Mouse (Mus musculus): ENCODE results near the gene Plpp1.
A peak's percentile ranks its signal among the peaks of the same experiment; 100 is the strongest.

Gene Plpp1

DNA sequence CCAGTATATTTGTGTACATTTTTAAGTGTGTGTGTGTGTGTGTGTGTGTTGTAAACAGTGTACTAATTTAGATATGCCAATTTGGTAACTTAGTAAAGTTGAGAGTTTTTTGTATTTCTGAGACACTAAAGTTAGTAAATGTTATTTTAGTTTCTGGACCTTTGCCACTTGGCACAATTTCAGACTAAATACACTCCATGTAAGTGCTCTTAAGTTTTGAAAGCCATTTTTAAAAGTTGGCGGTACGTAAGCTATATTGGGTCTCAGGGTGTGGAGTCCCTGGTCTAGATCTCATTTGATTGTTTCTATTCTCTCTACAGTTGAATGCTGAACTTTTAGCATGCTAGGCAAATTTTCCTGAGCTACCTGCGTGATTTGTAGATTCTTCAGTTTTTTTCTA lies 17.5 kb downstream of the Plpp1 start:
- DNase-seq (ENCODE audit: low read depth), result no peak

GRCm38 (mm10) chr13:112822413-112822812 lies 21.8 kb downstream of the Plpp1 start:
- DNase-seq (ENCODE audit: low read depth), result no peak

- no peak for DNase-seq (ENCODE audit: low read depth)
Measured at GRCm38 (mm10) chr13:112823236-112823910, 22.8 kb downstream of the Plpp1 start.

DNA sequence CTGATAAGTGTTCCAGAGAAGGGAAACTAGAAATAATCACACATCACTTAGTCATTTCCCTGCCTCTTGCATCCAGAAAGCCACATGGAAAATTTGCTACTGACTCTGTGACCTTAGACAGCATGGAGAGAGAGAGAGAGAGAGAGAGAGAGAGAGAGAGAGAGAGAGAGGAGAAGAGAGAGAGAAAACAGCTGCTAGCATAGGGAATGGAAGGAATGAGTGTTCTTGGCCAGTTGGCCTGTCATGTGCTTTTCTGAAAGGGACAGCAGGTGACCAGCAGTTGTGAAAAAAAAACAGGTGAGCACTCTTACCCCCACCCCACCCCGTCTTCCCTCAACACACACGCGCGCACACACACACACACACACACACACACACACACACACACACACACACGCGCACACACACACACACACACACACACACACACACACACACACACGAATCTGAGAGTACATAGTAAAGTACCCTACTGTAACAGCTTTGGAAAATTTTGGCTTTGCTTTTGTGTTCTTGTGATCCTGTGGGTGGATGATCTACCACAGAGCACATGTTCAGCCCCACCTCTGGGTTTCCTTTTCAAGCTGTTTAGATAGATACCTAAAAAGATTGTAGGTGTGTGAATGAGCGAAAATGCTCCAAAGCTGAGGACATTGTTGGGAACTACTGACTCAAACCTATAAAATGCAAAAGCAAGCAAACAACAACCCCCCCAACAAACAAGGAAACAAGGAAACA lies 23.5 kb downstream of the Plpp1 start:
- peak; percentile 3 for DNase-seq (ENCODE audit: low read depth)

GRCm38 (mm10) chr13:112825479-112825878 lies 24.9 kb downstream of the Plpp1 start:
- no peak for DNase-seq (ENCODE audit: low read depth)

DNA sequence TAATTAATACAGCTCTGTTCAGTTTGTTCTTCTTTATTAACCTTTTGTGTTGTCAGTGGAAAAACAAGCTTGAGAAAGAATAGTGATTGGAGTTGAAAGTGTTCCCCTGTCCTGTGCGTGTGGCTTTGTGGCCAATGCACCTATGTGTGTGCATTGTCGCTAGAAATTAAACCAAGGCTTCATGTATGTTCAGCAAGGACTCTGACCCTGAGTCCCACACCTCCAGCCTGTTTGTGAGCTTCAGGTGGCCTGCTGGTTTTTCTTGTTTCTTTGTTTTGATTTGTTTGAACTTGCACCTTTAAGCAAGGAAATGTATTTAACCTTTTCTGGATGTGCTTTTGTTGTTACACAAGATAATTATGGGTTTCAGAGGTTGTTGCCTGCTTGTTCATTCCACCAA lies 29.0 kb downstream of the Plpp1 start:
- DNase-seq (ENCODE audit: low read depth), result no peak

- DNase-seq (ENCODE audit: low read depth), result no peak
Measured at GRCm38 (mm10) chr13:112832589-112832988, 32.0 kb downstream of the Plpp1 start.

DNA sequence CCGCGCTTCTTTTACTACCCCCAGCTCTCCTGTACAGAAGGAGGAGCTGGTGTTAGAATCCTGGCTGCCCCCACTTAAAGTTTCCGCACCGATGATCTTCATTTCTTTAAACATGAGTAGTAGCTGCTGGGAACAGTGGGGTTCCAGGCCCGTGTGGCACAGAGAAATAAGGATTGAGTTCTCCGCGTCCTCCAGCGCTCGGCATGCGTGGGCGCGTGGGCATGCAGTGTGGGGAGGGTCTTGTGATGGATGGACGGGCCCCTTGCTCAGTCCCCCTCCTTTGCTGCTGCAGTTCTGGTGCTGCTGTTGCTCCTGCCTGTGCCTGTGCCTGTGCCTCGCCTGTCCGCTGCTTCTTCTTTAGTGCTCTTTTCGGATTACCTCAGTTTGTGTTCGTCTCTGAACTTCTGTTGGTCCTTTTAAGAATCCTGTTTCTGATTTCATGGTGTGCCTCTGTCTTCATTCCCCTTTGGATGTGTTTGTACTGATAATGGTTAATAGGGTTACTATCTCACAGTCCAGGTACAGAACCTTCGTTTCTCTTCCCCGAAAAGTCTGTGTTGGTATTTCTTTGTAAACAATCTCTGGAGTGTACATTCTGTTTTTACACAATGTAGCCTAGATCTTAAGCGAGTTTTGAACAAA lies 32.8 kb downstream of the Plpp1 start:
- no peak for DNase-seq (ENCODE audit: low read depth)

- no peak for DNase-seq (ENCODE audit: low read depth)
Measured at GRCm38 (mm10) chr13:112833895-112834263, 33.3 kb downstream of the Plpp1 start.

- no peak for DNase-seq (ENCODE audit: low read depth)
Measured at GRCm38 (mm10) chr13:112835113-112835512, 34.5 kb downstream of the Plpp1 start.

GRCm38 (mm10) chr13:112836951-112837350 lies 36.4 kb downstream of the Plpp1 start:
- DNase-seq (ENCODE audit: low read depth), result no peak

GRCm38 (mm10) chr13:112837621-112838155 lies 37.1 kb downstream of the Plpp1 start:
- no peak for DNase-seq (ENCODE audit: low read depth)

GRCm38 (mm10) chr13:112838562-112839232 lies 38.1 kb downstream of the Plpp1 start:
- no peak for DNase-seq (ENCODE audit: low read depth)

DNA sequence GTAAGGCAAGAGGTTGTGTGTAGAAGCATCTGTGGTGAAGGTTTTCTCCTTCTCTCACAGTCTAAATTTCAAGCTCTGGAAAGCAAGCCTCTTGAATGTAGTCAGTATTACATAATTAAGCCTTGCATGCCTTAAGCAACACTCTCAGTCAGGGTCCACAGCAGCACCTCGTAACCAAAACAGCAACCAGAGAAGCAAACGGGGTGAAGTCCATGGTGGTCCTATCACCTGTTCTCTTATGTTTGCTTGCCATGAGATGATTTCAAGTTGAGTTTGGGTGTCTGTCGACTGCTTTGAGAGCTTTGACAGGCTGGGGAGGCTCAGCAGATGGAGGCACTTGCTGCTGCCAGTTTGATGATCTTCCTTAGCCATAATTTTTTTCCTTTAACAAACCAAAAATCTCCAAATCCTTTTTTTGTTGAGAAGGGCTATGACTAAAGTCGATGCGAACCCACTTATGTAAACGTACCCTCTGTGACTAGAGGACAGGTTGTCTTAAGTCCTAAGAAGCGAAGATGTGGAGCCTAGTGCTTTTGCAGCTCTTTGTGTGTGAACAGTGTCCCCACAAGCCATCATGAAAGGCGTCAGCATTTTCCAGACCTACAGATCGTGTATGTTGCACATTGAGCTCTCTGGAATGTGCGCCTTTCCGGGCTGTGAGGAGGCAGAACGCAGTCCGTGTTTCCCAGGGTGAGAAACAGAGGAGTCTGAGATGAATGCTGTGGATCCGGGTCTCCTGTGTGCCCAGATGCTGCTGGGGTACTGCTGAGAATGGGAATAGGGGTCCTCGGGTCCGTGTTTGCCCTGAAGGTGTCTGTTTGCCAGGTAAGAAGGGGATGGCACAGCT lies 39.9 kb downstream of the Plpp1 start:
- no peak for DNase-seq (ENCODE audit: low read depth)

DNA sequence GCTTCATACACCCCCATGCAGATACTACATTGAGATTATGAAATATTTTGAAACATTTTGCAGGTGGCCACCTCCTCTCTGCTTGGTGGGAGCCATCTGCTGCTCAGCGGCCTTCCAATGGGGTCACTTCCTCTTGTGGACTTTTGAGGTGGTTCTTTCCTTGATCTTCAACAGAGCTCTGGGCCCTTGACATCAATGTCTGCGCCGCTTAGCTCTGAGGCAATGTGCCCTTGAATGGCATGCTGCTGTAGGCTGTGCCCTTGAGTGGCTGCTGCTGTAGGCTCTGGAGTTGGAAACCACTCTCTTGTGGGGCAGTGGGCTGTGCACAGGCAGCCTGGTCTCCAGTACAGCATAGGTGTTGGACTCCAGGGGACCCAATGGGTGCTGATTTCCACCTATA lies 45.3 kb downstream of the Plpp1 start:
- DNase-seq (ENCODE audit: low read depth), result no peak

DNA sequence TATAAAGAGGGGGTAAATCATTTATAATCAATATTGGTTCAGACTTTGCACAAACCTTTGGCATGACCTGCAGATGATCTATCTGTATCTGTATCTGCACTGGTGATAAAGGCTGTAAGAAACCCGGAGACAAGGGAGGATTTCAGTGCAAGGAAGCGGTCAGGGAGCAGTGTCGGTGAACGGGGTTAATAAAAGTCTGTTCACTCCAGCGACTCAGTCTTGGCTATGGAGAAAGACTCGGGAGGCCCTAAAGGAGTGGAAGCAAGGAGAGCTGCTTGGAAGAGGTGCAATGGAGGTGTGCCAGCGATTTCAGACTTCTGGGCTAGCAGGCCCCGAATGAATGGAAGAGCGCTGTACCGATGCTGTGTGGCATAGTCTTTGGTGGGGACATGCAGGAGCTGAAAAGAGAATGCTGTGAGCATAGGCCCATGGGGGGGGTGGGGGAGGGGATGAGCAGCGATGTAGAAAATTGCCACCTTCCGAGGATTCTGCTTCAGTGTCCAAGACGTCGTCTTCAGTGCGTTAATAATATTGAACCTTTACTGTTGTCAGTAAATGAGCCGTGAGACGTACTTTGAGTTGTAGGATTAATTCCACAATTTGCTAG lies 53.2 kb downstream of the Plpp1 start:
- no peak for DNase-seq (ENCODE audit: low read depth)

- DNase-seq (ENCODE audit: low read depth), result no peak
Measured at GRCm38 (mm10) chr13:112854402-112854801, 53.8 kb downstream of the Plpp1 start.

GRCm38 (mm10) chr13:112857921-112858320 lies 57.3 kb downstream of the Plpp1 start:
- DNase-seq (ENCODE audit: low read depth), result no peak

GRCm38 (mm10) chr13:112859574-112860134 lies 59.1 kb downstream of the Plpp1 start:
- DNase-seq (ENCODE audit: low read depth), result no peak

GRCm38 (mm10) chr13:112860370-112860769 lies 59.8 kb downstream of the Plpp1 start:
- no peak for DNase-seq (ENCODE audit: low read depth)

DNA sequence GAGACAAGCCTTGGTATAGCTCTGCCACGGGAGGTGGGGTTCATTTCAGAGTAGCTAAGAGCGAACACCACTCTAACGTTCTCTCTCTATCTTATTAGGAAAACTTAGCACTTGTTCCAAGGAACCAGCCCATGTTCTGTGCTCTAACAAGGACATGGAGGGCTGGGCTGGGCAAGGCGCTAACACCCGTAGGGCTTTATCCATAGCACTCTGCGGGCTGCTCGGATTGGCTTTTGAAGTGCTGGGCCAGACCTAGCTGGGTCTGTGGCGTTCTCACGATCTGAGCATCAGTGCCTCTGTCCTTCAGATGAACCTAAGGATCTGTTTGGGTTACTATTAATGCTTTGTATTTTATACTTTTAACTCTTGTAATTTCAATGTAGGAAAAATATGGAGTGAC lies 60.3 kb downstream of the Plpp1 start:
- DNase-seq (ENCODE audit: low read depth), result no peak

All from 416B (cell line).